Mouse (Mus musculus): ENCODE measurements at regions not wholly inside any gene's neighbourhood (a gene's known extent, or its start where the extent isn't known, plus 50 kb on each side); places are given as distances from the start of the nearest gene placed in this dataset.

DNA sequence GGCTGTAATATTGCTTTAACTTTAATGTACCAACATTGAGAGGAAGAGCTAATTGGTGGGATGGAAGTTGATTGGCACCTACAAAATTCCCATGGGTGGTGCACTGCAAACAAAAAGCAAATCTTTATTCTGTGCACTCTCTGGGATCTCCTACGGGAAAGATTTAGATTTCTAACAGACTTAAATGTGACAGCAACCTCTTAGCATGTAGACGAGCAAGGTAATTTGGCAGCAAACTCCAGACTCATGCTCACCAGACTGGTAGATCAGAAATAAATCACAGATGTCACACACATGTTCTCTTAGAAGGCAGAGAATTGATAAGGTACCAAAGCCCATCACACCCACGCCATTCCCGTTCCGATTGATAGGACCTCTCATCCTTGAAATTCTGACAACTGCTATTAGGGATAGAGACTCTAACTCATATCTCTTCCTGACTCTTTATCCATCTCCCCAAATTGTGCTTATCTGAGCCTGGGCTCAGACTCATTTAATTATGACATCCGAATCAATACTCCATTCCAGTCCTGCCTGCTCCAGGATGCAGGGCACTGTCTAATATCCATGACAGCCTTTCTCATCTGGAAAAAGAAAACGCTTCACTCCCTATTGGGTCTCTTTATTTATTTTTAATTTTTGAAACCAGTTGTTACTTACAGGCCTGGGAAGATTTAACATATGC lies 356.9 kb upstream of the Sash1 start:
- TF ChIP-seq POLR2A (IDR thresholded peaks at IDR 0.05; ENCODE audit: borderline replicate concordance, extremely low read depth, low read depth, low read length) = no peak
- no peak for TF ChIP-seq CTCF (IDR thresholded peaks at IDR 0.05; ENCODE audit: insufficient read depth, low read length)
